Mouse (Mus musculus) hindbrain, postnatal 0 days (tissue): ENCODE data around the gene Cyb5r1. TPM values are rescaled to one million over a fixed set of nuclear protein-coding genes. Genes with fewer than 3 reads are reported as not detected.
"Not testable (repeated sequence)": the region's sequence is repeated elsewhere in the genome, so short reads cannot be mapped to it uniquely, and the experiment has no call there.

ENCODE experiments used
- ATAC-seq: fragments of 200-750 bp; cut with Nextera tagmentation; 2 replicates; pipeline ENCODE4 v1.8.0; 2017; ENCODE audit warnings: mild to moderate bottlenecking, moderate TSS enrichment, moderate library complexity
- DNase-seq: peaks from one replicate; pipeline ENCODE4 v3.0.0-alpha.2; 2015; ENCODE audit warnings: low spot score
- H3K27ac ChIP-seq: fragments of 300-500 bp; sonication (generic); 2 replicates; pipeline ENCODE4 v1.5.1; 2014; ENCODE audit warnings: mild to moderate bottlenecking
- H3K27me3 ChIP-seq: fragments of 300-500 bp; sonication (generic); 2 replicates; pipeline ENCODE4 v1.6.1; 2014; ENCODE audit warnings: low read length, mixed read lengths; ENCODE audit not compliant: insufficient read depth
- H3K36me3 ChIP-seq: fragments of 300-500 bp; sonication (generic); 2 replicates; pipeline ENCODE4 v1.6.1; 2014; ENCODE audit warnings: low read length, mixed read lengths; ENCODE audit not compliant: insufficient read depth
- H3K4me1 ChIP-seq: fragments of 300-500 bp; sonication (generic); 2 replicates; pipeline ENCODE4 v1.6.1; 2014; ENCODE audit warnings: antibody characterized with exemption, low read length, mixed read lengths; ENCODE audit not compliant: insufficient read depth
- H3K4me2 ChIP-seq: fragments of 300-500 bp; sonication (generic); 2 replicates; pipeline ENCODE4 v1.6.1; 2014; ENCODE audit warnings: low read depth, mild to moderate bottlenecking, low read length, moderate library complexity, mixed read lengths
- H3K4me3 ChIP-seq: fragments of 300-500 bp; sonication (generic); 2 replicates; pipeline ENCODE4 v1.5.1; 2014; ENCODE audit warnings: low read length
- H3K9ac ChIP-seq: fragments of 300-500 bp; sonication (generic); replicated peaks from 2 replicates; pipeline ENCODE4 v1.6.1; 2014; ENCODE audit warnings: mild to moderate bottlenecking, low read length, moderate library complexity, mixed read lengths
- H3K9me3 ChIP-seq: fragments of 300-500 bp; sonication (generic); 2 replicates; pipeline ENCODE4 v1.6.1; 2016; ENCODE audit warnings: low read length, mixed read lengths
- CTCF ChIP-seq: IDR thresholded peaks from 2 replicates; pipeline ENCODE4 v1.5.1; 2016; ENCODE audit warnings: antibody characterized with exemption, control low read depth, low read depth
- WGBS: fragments of 180-500 bp; shearing (Covaris S2); extraction: QIAGEN DNeasy Blood & Tissue Kit; methylation state at CpG from one replicate; pipeline ENCODE4 v1.1.7; 2014; 5-methylcytosine and 5-hydroxymethylcytosine counted together
- polyA plus RNA-seq: library from polyadenylated mRNA; unstranded; fragments of >200 nt; fragmentation: Nextera tagmentation; extraction: Ambion mirVana; gene quantifications from 2 replicates; pipeline ENCODE4 v1.2.1, GENCODE M21; 2015
- total RNA-seq: library from RNA; depleted of rRNA; stranded (reverse); fragments of >200 nt; gene quantifications from 2 replicates; pipeline ENCODE4 v1.2.3, GENCODE M21; 2014

Cyb5r1 gene
- total and polyA plus RNA-seq, 2 experiments from 2014 or later: 10.8 to 11.2 TPM

- DNase-seq (no peak), ATAC-seq (no peak)
- WGBS: 98% methylated on average over 3 of the region's 3 CpGs
- H3K36me3 ChIP-seq: no peaks in the 10 kb centered on the region
- H3K27me3 ChIP-seq: no peaks in the 10 kb centered on the region
- TF ChIP-seq CTCF: no peak
- H3K9me3 ChIP-seq: no peaks in the 10 kb centered on the region
- H3K4me2 ChIP-seq: no peak overlapping the region
- H3K4me3 ChIP-seq: no peak overlapping the region
- no peaks in the 10 kb centered on the region for H3K4me1 ChIP-seq
- H3K9ac ChIP-seq: no peak overlapping the region
- H3K27ac ChIP-seq: no peak overlapping the region
Measured at GRCm38 (mm10) chr1:134442394-134442793, 37.0 kb downstream of the Cyb5r1 start.

GRCm38 (mm10) chr1:134443288-134443687, 37.9 kb downstream of the Cyb5r1 start:
- H3K27me3 ChIP-seq, H3K9me3 ChIP-seq, H3K4me2 ChIP-seq, H3K9ac ChIP-seq, H3K27ac ChIP-seq, H3K36me3 ChIP-seq, DNase-seq, ATAC-seq, H3K4me3 ChIP-seq, H3K4me1 ChIP-seq: not testable (repeated sequence)
- WGBS: 68% methylated on average over 1 of the region's 1 CpGs

- no peak overlapping the region for H3K9ac ChIP-seq
- no peaks in the 10 kb centered on the region for H3K36me3 ChIP-seq
- H3K4me1 ChIP-seq: no peaks in the 10 kb centered on the region
- no peak for DNase-seq
- no peak overlapping the region for H3K27ac ChIP-seq
- H3K27me3 ChIP-seq: no peaks in the 10 kb centered on the region
- H3K4me2 ChIP-seq: no peak overlapping the region
- no peak for ATAC-seq
- no peak overlapping the region for H3K4me3 ChIP-seq
- no peak for TF ChIP-seq CTCF
- 85% methylated on average over 2 of the region's 2 CpGs for WGBS
- H3K9me3 ChIP-seq: no peaks in the 10 kb centered on the region
Measured at GRCm38 (mm10) chr1:134445418-134445817, 40.1 kb downstream of the Cyb5r1 start.

GRCm38 (mm10) chr1:134448537-134448936, 43.2 kb downstream of the Cyb5r1 start:
- H3K4me3 ChIP-seq, H3K4me1 ChIP-seq, H3K27me3 ChIP-seq, H3K9me3 ChIP-seq, H3K27ac ChIP-seq, H3K36me3 ChIP-seq, H3K9ac ChIP-seq, DNase-seq, ATAC-seq, H3K4me2 ChIP-seq: not testable (repeated sequence)
- WGBS: 65% methylated on average over 3 of the region's 3 CpGs

GRCm38 (mm10) chr1:134450201-134450600, 44.8 kb downstream of the Cyb5r1 start:
- ATAC-seq (no peak), DNase-seq (no peak)
- H3K9ac ChIP-seq: no peak overlapping the region
- H3K4me3 ChIP-seq: no peak overlapping the region
- peak; percentile 2; the same call in 1 of the 2 replicates for TF ChIP-seq CTCF
- 87% methylated on average over 4 of the region's 4 CpGs for WGBS
- H3K27me3 ChIP-seq: no peaks in the 10 kb centered on the region
- no peaks in the 10 kb centered on the region for H3K4me1 ChIP-seq
- no peak overlapping the region for H3K4me2 ChIP-seq
- H3K27ac ChIP-seq: no peak overlapping the region
- no peaks in the 10 kb centered on the region for H3K9me3 ChIP-seq
- H3K36me3 ChIP-seq: no peaks in the 10 kb centered on the region

GRCm38 (mm10) chr1:134450986-134451385, 45.6 kb downstream of the Cyb5r1 start:
- Histone ChIP-seq H3K9ac (no peak overlapping the region), H3K9me3 (no peaks in the 10 kb centered on the region), H3K36me3 (no peaks in the 10 kb centered on the region), H3K27ac (no peak overlapping the region), H3K27me3 (no peaks in the 10 kb centered on the region), H3K4me2 (no peak overlapping the region), H3K4me3 (no peak overlapping the region), H3K4me1 (no peaks in the 10 kb centered on the region; the same call in 1 of the 2 replicates)
- peak; percentile 73 for TF ChIP-seq CTCF
- DNase-seq (peak; percentile 64), ATAC-seq (no peak)
- 49% methylated on average over 3 of the region's 3 CpGs for WGBS

- 2% methylated on average over 60 of the region's 61 CpGs for WGBS
- Histone ChIP-seq H3K9ac (peak within 1 kb of the TSS; percentile 89), H3K4me3 (peak within 1 kb of the TSS; percentile 99), H3K27ac (peak within 1 kb of the TSS; percentile 76), H3K36me3 (peaks cover 13% of the 10 kb centered on the region), H3K4me1 (no peaks in the 10 kb centered on the region; the same call in 1 of the 2 replicates), H3K4me2 (peak within 1 kb of the TSS; percentile 69), H3K27me3 (no peaks in the 10 kb centered on the region), H3K9me3 (no peaks in the 10 kb centered on the region)
- ATAC-seq (peak; percentile 95), DNase-seq (peak; percentile 94)
- no peak; the same call in 1 of the 2 replicates for TF ChIP-seq CTCF
Measured at GRCm38 (mm10) chr1:134454904-134455824, 49.8 kb downstream of the Cyb5r1 start, which contains the start of gene Klhl12. Gene Klhl12 (plus strand): TSS chr1:134455531.
